Mouse (Mus musculus) WW6 (cell line): ENCODE measurements around the gene Casc4.

Source experiments
- DNase-seq: peaks from one replicate; pipeline ENCODE4 v3.0.0-alpha.2; 2013; ENCODE audit warnings: low read depth, low spot score

Casc4 gene

GRCm38 (mm10) chr2:121866632-121867050, at the start of gene Casc4:
Gene Casc4, plus strand, starts transcription at chr2:121866970.
- peak; percentile 90 for DNase-seq

- no peak for DNase-seq
Observed at GRCm38 (mm10) chr2:121821787-121822186, 45.0 kb upstream of the Casc4 start.

- DNase-seq: no peak
Observed at GRCm38 (mm10) chr2:121824653-121825052, 42.1 kb upstream of the Casc4 start.

- no peak for DNase-seq
Observed at GRCm38 (mm10) chr2:121826189-121826588, 40.6 kb upstream of the Casc4 start.

GRCm38 (mm10) chr2:121828411-121828810, 38.4 kb upstream of the Casc4 start:
- DNase-seq: no peak

- DNase-seq: peak; percentile 39
Observed at GRCm38 (mm10) chr2:121832484-121832894, 34.3 kb upstream of the Casc4 start.

GRCm38 (mm10) chr2:121834926-121835325, 31.8 kb upstream of the Casc4 start:
- no peak for DNase-seq

GRCm38 (mm10) chr2:121841453-121841852, 25.3 kb upstream of the Casc4 start:
- no peak for DNase-seq

- no peak for DNase-seq
Observed at GRCm38 (mm10) chr2:121842249-121842648, 24.5 kb upstream of the Casc4 start.

GRCm38 (mm10) chr2:121846050-121846449, 20.7 kb upstream of the Casc4 start:
- DNase-seq: no peak

- DNase-seq: no peak
Observed at GRCm38 (mm10) chr2:121852045-121852444, 14.7 kb upstream of the Casc4 start.

- no peak for DNase-seq
Observed at GRCm38 (mm10) chr2:121853974-121854373, 12.8 kb upstream of the Casc4 start.

- DNase-seq: no peak
Observed at GRCm38 (mm10) chr2:121859380-121859980, 7.3 kb upstream of the Casc4 start.

- no peak for DNase-seq
Observed at GRCm38 (mm10) chr2:121866071-121866601, 634 bp upstream of the Casc4 start.

- no peak for DNase-seq
Observed at GRCm38 (mm10) chr2:121867051-121867928, 520 bp downstream of the Casc4 start.

- no peak for DNase-seq
Observed at GRCm38 (mm10) chr2:121879506-121879905, 12.7 kb downstream of the Casc4 start.

- DNase-seq: no peak
Observed at GRCm38 (mm10) chr2:121885509-121886106, 18.8 kb downstream of the Casc4 start.

GRCm38 (mm10) chr2:121886406-121886805, 19.6 kb downstream of the Casc4 start:
- no peak for DNase-seq

GRCm38 (mm10) chr2:121888720-121889497, 22.1 kb downstream of the Casc4 start:
- DNase-seq: no peak

GRCm38 (mm10) chr2:121895261-121895660, 28.5 kb downstream of the Casc4 start:
- DNase-seq: no peak

- DNase-seq: no peak
Observed at GRCm38 (mm10) chr2:121896825-121897224, 30.1 kb downstream of the Casc4 start.
